Mouse (Mus musculus): ENCODE results near the gene 5830473C10Rik.
"Not testable (repeated sequence)": the region's sequence is repeated elsewhere in the genome, so short reads cannot be mapped to it uniquely, and the experiment has no call there.

5830473C10Rik gene

DNA sequence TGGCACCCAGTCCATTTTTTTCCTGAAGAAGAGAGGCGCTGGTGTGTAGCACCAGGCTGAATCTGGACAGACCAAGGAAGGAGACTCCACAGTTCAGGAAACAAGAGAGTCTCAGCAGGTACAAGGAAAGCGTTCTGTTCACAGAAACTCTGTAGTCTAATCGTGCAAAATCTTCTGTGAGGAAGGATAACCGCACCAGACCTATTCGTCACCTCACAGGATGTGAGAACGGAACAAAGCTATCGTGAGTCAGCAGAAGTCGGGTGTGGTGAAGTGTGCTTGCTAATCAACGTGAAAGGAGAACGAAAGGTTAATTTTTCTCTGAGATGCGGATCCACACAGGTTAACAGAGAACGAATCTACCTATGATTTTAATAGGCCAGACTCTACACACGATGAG lies 34.0 kb downstream of the 5830473C10Rik start:
- DNase-seq (ENCODE audit: low spot score) = no peak

DNA sequence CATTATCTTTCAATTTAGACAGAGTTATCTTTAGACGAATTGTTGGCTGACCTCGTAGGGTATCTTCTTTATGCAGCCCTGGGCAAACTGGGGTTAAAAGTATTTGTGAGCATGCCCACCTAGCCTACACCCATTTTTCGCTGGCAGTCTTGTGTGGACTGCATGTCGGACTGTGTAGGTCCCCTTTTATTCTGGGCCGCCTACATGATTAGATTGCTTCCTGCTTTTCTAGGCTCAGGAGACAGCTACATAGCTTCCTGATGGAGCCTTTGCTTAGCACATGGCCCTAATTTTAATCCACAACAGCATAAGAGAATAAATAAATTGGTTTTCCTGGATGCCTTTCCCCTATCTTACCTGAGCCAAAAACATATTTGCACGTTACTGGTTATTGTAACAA lies 35.2 kb downstream of the 5830473C10Rik start:
- DNase-seq (ENCODE audit: low spot score) = no peak

DNA sequence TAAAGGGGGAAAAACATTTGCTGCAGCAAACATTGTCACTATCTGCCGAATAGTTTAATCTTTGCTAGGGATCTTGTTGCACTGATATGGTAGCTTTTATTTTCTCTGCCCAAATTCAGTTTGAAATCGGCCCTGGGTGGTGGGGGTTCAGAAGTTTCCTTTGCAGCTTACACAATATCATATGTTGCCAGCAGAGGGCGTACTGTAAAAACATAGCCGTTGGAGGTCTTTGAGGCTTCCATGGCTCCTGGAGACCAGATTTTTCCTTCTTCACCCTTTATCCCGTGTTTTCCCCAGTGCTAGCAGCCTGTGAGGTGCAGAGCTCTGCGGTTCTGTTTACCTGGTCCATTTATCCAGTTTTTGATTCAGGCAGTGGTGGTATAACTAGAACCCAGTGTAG lies 40.6 kb downstream of the 5830473C10Rik start:
- DNase-seq (ENCODE audit: low spot score) = peak; percentile 69

DNA sequence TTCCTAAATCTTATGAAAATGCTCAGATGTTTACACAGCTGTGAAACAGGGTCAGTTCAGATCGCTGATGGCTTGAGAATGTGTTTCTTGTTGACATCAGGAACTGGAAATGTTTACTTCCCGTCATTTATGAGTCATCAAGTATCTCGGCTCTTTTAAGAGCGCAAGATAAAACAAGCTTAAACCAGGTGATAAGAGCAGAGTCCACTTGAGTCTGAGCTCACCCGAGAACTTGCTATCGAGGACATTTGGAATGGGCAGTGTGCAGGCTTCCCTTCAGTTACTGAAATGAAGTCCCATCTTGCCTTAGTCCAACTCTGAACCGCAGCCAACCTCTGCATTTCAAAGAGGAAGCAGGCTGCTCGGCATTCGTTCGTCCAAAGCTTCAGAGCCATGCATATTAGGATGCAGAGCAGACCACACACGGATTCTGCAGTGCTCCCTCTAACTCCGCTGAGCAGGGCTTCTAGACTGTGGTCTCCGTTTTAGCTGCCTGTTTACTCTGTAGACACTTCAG lies 42.6 kb downstream of the 5830473C10Rik start:
- DNase-seq (ENCODE audit: low spot score) = no peak

DNA sequence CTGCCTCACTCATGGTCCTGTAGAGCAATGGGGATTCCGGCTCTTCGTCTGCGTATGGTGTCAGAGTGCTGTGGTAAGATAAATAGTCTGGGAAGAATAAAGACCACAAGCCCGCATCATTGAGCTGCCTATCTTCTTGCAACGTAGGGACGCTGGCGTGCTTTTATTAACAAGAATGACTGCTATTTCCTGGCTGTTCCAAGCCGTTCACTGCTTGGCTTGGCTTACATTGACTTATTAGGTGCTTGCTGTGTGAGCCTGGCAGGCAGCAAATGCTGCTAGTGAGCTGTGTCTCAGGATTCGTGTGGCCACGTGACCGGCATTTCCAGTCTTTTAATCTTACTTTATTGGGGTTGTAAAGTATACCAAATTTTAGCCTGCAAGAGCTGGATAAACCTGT lies 48.0 kb downstream of the 5830473C10Rik start:
- DNase-seq (ENCODE audit: low spot score) = no peak

DNA sequence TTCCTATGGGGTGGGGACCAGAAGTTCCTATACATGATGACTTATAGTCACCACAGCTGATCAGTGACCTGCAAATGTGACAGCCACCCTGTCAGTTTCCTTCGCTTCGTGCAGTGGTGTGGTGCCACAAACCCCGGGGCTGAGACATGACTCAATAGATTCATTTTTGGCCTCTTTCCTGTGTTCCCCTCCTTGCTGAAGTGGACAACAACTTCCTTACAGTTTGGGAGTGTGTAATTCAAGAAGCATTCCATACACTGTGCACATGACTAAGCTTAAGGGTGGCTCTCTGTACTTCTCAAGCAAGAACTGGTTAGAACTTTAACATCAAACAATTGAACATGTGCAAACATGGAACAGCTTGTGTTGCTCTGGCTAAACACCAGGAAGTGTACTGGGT lies 50.5 kb downstream of the 5830473C10Rik start:
- no peak for DNase-seq (ENCODE audit: low spot score)

DNA sequence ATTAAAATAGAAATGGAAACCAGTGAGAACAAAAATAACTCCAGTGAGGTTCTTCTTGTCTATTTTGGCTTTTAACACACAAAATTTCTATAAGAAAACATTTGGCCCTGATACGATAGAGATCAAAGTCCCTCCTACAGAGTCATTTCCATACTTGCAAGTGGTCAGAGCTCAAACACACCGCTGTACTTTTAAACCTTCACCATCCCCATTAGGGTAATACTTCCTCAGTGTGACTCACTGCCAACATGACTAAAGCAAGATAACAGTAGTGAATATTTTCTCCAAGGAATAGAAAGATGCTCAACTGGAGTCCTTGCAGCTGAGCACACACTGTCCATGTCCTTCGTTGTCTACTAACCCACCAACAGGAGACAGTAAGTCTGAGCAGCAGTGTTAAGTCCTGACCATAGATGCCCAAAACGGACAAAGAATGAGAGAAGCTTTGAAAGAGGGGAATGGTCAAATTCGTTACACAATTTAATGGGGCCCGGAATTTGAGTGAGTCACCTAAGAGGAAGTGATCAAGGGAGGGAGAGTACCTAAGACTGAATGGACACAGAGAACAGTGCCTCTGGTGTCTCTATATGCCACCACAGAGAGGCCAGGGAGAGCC lies 51.2 kb downstream of the 5830473C10Rik start:
- peak; percentile 11 for DNase-seq (ENCODE audit: low spot score)

DNA sequence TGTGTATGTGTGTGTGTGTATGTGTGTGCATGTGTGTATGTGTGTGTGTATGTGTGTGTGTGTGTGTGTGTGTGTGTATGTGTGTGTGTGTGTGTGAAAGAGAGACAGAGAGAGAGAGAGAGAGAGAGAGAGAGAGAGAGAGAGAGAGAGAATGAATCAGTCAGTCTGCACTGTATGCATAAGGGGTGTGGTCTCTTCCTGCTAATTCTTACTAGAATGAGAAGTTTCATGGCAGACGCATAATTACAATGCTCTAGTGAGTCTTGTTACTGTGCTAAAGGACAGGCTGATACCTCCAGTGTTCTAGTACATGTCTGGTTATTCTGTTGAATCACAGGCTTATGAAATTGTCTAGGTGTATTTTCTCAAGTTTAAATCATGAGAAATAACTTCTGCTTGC lies 51.8 kb downstream of the 5830473C10Rik start:
- DNase-seq (ENCODE audit: low spot score) = not testable (repeated sequence)

DNA sequence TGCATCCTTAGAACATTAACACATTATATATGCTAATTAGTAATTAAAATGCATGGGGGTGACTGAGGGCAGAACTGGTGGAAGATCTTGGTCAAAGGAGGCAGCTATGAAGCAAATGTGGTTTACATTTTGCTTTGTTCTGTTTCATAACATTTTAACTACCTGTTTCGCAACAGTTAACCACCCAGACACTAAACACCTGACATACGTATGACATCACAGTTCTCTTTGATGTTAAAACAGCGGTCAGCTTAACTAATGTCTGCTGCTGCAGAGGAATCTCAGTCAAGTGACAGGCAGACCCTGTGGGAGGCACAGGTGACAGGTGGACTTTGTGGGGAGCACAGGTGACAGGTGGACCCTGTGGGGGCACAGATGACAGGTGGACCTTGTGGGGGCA lies 57.0 kb downstream of the 5830473C10Rik start:
- DNase-seq (ENCODE audit: low spot score) = no peak

DNA sequence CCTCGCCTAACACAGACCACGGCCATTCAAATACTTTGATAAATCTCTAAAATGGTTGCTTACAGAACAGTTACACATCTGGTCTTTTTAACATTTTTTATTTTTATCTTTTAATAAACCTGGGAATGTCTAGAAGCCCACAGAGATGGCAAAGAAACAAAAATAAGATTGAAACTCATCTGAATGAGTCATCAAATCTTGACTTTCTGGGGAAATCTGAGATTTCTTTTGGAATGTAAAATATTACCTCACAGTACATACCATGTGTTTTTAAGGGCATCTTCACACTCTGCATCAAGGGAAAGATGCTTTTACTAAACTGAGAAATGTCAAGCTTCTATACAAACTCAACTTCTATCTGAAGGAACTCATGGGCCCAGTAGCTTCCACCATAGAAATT lies 60.4 kb downstream of the 5830473C10Rik start:
- no peak for DNase-seq (ENCODE audit: low spot score)

DNA sequence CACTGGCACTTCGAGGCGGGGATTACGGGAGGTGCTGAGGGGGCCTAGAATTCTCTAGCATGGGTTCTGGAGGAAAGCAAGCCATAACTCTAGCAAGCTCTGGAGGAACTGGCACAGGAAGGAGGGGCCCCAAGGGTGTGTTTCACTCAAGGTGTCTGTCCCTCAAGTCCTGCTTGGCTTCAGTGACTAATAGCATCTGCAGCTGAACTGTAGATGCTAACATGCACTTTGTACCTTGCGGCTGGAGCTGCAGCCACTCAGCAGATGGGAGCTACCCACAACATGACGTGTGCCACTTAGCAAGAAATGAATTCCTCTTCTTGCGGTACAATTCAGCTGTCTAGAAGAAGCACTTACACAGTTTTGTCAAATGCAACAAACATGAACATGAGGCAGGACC lies 60.8 kb downstream of the 5830473C10Rik start:
- no peak for DNase-seq (ENCODE audit: low spot score)

DNA sequence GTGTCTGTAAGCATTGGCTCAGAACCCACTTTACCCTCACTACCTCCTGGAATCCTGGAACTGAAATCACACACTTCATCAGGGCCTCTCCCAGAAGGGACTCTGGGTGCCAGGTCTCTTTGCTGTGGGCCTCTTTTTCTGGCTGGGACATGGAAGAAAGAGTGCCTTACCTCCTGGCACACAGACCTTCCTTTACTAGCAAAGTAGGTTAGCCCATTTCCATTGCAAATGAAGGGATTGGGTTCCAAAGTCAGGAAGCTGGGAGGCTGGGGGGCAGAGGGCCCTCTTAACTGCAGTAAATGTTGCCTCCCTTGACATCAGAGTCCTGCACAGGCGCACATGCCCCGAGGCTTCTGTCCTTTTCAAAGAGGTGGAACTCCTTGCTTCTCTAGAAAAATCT lies 62.3 kb downstream of the 5830473C10Rik start:
- no peak for DNase-seq (ENCODE audit: low spot score)

DNA sequence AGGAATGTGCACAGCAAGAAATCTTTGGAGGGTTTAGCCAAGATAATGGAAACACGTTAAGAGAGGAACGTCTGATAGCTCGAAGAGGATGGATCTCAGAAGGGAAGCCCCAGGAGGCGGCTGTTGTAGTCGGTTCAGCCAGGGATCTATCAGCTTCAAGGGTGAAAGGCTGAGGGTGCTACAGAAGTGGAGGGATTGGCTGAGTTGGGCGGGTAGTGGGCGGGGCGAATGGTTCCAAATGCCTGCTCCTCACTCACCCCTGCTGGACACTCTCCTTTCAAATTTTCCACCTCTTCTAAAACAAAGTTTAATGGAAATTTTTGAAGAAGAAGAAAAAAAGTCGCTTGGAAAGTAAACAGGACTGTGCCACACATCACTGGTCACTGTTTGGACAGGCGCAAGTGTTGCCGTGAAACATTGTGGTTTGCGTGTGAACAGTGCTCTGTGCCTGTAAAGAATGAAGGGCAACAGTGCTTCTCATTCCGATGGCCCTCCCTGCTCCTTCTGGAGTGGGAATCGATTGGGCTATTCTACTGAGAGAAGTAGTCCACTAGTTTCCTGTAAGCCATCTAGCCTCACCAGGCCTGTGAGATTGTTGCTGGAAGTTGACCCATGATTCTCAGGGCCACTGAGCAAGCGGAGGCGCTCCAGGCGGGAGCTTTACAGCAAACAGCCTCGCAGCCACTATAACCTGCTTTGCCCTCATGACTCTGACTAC lies 64.0 kb downstream of the 5830473C10Rik start:
- DNase-seq (ENCODE audit: low spot score) = no peak

DNA sequence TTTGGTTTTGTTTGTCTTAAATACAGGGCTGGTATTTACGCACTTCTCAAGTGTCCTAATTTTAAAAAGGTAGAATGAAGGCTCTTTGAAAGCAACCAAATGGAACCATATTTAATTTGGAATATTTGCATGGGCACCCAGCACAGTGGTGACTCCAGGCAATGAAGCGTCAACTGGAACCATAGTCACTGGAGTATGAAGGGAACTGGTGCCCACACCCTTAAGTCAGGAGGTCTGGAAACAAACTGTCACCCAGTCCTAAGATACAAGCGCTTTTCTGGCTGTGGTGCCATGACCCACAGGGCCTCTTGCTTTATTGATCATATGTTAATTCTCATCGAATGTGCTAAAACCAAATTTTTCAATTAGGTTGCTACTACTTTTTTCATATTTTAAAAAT lies 66.5 kb downstream of the 5830473C10Rik start:
- no peak for DNase-seq (ENCODE audit: low spot score)

DNA sequence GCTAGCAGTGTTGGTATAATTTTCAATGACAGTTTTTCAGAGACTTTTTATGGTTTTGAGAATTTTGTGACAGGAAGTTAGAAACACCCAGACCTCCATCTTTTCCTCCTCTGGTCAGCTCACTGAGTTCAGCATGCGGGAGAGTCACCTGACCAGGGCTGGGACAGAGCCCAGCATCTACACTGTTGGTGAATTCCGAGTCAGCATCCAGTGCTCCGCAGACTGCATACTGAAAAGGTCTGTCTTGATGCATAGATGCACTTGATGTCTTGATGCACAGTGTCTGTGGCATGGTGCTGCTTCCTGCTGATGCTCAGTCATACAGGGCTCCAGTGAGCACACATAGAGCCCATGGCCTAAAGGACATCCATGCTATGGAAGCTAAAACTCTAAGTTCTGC lies 67.1 kb downstream of the 5830473C10Rik start:
- no peak for DNase-seq (ENCODE audit: low spot score)

DNA sequence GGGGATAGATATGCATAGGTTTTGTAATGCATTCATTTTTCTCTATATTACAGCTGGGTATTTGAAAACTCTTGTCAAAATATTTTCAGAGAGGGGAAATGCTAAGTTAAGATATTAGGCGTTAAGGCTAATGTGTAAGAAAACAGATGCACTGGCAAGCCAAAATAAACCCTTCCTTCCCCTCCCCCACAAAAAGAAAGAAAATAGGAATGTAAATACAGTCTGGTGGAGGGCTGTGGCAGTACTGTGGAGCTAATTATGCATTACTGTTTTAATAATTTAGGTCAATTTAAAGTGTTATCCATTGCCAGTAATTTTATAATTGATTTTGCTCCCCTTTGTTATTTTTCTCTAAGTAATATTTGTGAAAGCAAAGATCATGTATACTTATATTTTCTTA lies 67.6 kb downstream of the 5830473C10Rik start:
- DNase-seq (ENCODE audit: low spot score) = no peak

DNA sequence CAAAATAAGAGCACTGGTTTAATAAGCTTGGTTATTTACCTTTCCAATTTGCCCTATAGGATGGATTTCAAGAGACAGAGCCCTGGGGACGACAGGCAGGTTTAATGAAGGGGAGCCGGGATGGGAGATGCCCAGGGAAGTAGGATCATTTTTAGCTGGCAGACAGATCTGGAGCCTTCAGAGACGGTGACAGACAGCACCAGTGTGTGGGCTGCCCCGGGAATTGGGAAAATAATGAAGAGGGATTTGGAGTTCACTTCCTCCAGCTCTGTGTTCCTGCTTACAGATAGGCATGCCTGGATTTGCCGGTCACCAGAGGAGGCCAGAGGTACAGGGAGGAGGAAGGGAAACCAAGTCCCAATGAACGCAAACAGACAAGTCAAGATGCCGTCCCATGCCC lies 74.0 kb downstream of the 5830473C10Rik start:
- DNase-seq (ENCODE audit: low spot score) = no peak

DNA sequence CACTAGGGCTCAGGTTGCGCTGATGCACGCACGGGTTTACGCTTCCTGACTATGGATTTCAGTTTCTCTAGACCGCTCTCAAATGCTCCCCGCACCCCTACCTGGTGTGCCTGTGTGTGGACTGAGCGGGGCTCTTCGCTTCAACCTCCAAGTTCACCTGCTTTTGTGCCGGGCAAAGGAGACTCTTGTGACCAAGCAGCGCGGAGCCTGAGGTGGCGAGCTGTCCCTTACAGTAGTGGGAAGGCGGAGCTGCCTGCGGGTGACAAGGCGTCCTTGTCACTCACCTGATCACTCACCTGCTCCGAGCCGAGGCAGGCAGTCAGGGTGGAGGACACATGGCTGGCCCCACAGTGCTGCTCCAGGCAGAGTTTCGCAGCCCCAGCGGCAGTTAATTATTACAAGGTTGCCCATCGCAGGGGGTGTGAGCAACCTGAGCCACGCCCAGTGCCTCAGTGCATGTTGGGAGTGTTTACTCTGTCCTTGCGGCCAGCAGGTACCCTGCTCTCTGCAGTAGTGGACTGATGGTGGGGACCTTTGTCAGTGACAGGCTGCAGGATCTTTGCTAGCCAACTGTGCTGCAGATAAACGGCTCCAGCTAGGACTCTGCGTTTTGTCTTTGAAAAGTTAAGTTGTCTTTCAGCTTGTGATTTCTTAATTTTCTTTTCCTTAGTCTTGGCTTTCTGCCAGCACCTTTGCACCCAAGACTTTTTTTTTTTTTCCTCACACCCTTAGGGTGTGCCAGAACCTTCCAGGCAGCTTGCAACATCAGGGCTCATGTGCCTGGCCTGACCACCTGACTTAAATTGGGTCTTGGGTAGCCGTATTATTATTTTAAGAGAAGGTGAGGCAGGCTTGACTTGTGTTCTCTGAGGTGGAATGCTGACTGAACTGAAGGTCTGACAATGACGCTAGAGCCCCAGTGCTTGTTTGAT lies 79.6 kb downstream of the 5830473C10Rik start, which contains the start of gene Rassf6:
Gene Rassf6 (minus strand): TSS at position 372 of the 932 bp plus-strand sequence.
- peak; percentile 90 for DNase-seq (ENCODE audit: low spot score)

DNA sequence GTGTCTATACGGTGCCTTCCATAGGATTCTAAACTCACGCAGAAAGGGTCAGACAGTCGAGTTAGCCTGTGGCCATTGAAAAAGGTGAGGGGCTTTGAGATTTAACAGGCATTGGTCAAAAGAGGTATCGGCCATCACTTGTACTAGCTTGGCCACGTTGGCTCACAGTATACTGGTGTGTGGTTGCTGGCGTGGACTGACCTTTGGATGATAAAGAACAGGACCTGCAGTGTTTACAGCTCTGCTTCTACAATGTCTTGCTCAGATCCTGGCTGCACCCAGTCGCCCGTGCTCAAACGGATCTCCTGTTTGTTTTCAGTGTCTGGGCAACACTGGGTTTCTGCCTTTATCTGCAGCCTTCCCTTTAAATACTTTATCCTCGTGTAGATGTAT lies 80.3 kb downstream of the 5830473C10Rik start:
- DNase-seq (ENCODE audit: low spot score) = no peak

DNA sequence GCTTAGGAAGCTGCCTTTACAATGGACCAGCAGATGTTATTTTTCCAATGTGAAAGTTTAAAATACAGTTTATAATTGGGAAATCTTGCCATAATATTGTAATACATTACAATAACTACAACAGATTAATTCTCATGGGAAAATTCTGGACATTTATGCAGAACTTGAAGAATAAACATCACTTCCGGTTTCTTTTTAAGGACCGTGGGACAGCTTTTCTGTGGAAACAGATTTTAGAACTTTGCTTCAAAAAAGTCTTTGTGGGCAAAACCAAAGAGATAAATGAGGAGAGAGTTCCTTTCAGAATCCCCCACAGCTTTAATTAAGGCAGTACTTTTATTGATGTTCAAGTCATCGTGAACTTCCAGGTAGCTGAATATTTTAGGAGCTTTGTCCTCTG lies 84.7 kb downstream of the 5830473C10Rik start:
- DNase-seq (ENCODE audit: low spot score) = no peak

DNA sequence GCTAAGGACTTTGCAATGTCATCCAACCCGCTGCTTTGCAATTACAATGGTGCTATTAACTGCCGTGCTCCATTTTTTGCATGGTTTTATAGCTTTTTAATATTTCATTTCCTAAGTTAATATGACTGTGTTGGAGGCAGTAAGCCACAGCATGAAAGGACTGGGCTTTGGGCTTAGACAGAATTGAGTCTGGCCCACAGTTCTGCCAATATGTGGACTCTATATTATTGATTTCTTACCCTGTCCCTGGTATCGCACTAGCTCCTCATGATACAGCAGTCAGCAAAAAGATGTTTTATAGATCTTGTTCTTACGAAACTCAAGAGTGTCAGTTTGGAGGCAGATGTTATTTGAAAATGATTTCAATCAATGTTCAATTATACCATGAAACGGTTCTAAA lies 85.5 kb downstream of the 5830473C10Rik start:
- no peak for DNase-seq (ENCODE audit: low spot score)

All from adipocyte (in vitro differentiated cells).